Mouse (Mus musculus) liver, embryonic 13.5 days (tissue): Measurements from ENCODE around the gene Sox8. TPM values are rescaled to one million over a fixed set of nuclear protein-coding genes. Genes with fewer than 3 reads are reported as not detected.
A peak's percentile ranks its signal among the peaks of the same experiment; 100 is the strongest.

ENCODE experiments used
- ATAC-seq: fragments of 200-750 bp; cut with Nextera tagmentation; 2 replicates; pipeline ENCODE4 v1.8.0; 2017; ENCODE audit warnings: low read depth, mild to moderate bottlenecking, moderate number of reproducible peaks, moderate library complexity
- DNase-seq: peaks from one replicate; pipeline ENCODE4 v3.0.0; 2022
- H3K27ac ChIP-seq: fragments of 300-500 bp; sonication (generic); 2 replicates; pipeline ENCODE4 v1.5.1; 2015; ENCODE audit warnings: moderate library complexity, mild to moderate bottlenecking, inconsistent platforms
- H3K27me3 ChIP-seq: fragments of 300-500 bp; sonication (generic); 2 replicates; pipeline ENCODE4 v1.6.1; 2015; ENCODE audit warnings: mild to moderate bottlenecking, inconsistent platforms
- H3K36me3 ChIP-seq: fragments of 300-500 bp; sonication (generic); 2 replicates; pipeline ENCODE4 v1.6.1; 2015; ENCODE audit warnings: mild to moderate bottlenecking, inconsistent platforms
- H3K4me1 ChIP-seq: fragments of 300-500 bp; sonication (generic); replicated peaks from 2 replicates; pipeline ENCODE4 v1.6.1; 2015; ENCODE audit warnings: inconsistent platforms
- H3K4me2 ChIP-seq: fragments of 300-500 bp; sonication (generic); 2 replicates; pipeline ENCODE4 v1.6.1; 2015; ENCODE audit warnings: inconsistent platforms, mild to moderate bottlenecking, moderate library complexity
- H3K4me3 ChIP-seq: fragments of 300-500 bp; sonication (generic); replicated peaks from 2 replicates; pipeline ENCODE4 v1.5.1; 2015; ENCODE audit warnings: mild to moderate bottlenecking, inconsistent platforms
- H3K9ac ChIP-seq: fragments of 300-500 bp; sonication (generic); 2 replicates; pipeline ENCODE4 v1.6.1; 2015; ENCODE audit warnings: mild to moderate bottlenecking, inconsistent platforms
- H3K9me3 ChIP-seq: fragments of 300-500 bp; sonication (generic); replicated peaks from 2 replicates; pipeline ENCODE4 v1.6.1; 2016; ENCODE audit warnings: inconsistent platforms
- WGBS: fragments of 180-500 bp; shearing (Covaris S2); methylation state at CpG from one replicate; pipeline ENCODE4 v1.1.7; 2015; ENCODE audit not compliant: insufficient replicate concordance; 5-methylcytosine and 5-hydroxymethylcytosine counted together
- polyA plus RNA-seq: library from polyadenylated mRNA; unstranded; fragments of >200 nt; fragmentation: Nextera tagmentation; extraction: Ambion mirVana; gene quantifications from 2 replicates; pipeline ENCODE4 v1.2.1, GENCODE M21; 2015

Gene Sox8
- polyA plus RNA-seq, result 0.28 and 0.29 TPM in 2 replicates

DNA sequence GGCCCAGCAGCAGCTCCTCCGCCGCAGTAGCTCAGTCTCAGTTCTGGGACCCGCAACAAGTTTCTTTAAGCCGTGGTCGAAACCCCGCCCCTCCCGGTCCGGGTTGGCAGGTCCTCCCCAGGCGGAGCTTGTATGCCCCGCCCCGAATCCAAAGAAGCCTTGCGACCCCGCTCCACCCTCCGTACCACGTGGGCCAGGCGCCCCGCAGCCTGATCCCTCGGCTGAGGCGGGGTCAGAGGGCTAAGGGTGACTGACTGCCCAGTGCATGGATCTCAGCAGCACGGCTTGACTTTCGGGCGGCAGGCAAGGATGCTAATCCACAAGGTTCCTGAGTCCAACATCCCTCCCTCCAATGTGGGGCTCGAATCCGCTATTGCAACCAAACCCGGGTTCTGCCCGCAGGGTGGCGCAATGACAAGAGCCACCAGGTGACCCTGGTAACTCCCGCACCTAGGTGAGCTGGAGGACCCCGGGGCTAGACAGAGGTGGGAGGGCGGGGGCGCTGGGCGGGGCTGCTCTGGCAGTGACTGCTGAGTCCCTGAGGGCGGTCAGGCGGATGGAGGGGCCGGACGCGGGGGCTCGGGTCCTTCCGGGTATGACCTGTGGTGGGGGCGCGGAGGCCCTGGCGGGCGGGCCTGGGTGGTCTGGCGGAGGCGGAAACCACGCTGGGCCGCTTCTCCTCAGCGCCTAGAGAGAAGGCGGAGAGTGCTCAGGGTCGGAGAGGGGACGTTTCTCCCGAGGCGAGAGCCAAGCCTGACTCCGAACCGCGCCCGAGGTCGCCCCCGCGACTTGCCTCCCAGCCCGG, at the start of gene Sox8:
TSS of gene Sox8 (minus strand) at position 39 of the 805 bp plus-strand sequence.
- Histone ChIP-seq H3K9me3 (no peaks in the 10 kb centered on the region), H3K27ac (no peak within 1 kb of the TSS), H3K4me3 (peak within 1 kb of the TSS; percentile 48), H3K27me3 (peaks cover 83% of the 10 kb centered on the region), H3K36me3 (no peaks in the 10 kb centered on the region), H3K9ac (0 out of 2 replicates have a peak within 1 kb of the TSS, but pooled peaks have one; percentile 39), H3K4me2 (peak within 1 kb of the TSS; percentile 70), H3K4me1 (peaks cover 15% of the 10 kb centered on the region; the same call in 1 of the 2 replicates)
- WGBS, result under 1% methylated on average over 61 of the region's 61 CpGs
- peak; percentile 68 for ATAC-seq
- peak; percentile 62 for DNase-seq

DNA sequence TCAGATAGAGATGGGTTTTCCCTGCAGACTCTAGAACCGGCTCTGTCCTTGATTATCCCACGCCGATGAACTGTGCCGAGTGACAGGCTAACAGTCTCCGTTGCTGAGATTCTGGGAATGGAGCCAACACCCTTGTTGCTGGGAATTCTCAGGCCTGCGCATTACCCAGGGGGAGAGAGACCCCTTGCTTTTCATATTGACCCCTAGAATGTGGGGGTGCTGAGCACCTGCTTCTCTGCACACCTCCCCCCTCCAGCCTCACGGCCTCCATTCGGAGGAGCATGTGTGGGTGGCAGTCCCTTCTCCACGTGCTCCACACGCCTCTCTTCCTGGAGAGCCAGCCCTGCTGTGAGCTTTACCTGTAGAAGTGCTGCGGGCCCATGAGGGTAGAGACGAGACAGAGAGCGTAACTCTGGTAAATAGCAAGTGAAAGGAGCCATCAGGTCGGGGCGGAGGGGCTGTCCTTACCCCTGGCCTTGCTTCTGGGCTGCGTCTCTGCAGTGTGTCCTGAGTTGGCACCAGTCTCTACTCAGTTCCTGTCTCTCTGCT, 48.1 kb upstream of the Sox8 start:
- no peak for DNase-seq
- no peaks in the 10 kb centered on the region for H3K27me3 ChIP-seq
- H3K4me3 ChIP-seq, result no peak overlapping the region
- no peak for ATAC-seq
- no peak overlapping the region for H3K4me2 ChIP-seq
- H3K4me1 ChIP-seq, result no peaks in the 10 kb centered on the region
- no peak overlapping the region for H3K27ac ChIP-seq
- H3K9me3 ChIP-seq, result no peaks in the 10 kb centered on the region
- no peak overlapping the region for H3K9ac ChIP-seq
- 80% methylated on average over 16 of the region's 16 CpGs for WGBS
- peaks cover 5% of the 10 kb centered on the region; the same call in 1 of the 2 replicates for H3K36me3 ChIP-seq

DNA sequence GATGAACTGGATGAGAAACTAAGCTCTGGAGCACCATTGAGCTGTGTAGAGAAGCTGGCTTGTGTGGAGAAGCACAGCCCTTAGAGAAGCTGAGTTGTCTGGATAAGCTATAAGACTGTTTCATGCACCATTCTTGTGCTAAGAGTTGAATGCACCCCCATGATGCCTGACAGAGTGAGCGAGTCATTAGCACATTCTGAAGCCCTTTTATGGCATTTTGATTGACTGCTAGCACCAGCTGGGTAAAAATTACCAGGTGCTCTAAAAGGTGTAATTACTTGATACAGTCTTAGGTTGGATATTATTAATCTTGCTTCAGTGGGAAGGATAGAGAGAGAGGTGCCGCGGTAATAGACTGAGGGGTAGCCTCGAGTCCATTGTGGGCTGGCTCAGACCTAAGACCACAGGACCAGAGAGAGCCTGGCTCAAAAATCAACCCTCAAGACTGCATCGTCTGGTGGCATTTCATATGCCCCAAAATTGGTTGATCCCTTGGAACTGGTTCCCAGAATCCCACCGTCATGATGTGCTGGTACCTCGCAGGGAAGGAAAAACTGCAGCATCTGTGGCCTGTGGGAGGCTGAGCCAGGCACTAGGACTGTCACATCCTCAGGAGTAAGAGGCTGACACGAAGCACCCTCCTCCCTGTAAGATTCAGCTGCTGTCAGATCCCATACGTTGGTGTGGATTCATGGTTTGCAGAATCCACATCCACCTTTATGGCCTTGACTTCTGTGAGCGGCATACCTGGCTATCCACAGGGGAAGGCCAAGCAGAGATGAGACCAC, 44.4 kb upstream of the Sox8 start:
- no peaks in the 10 kb centered on the region for H3K27me3 ChIP-seq
- H3K4me1 ChIP-seq, result no peaks in the 10 kb centered on the region
- no peak overlapping the region for H3K9ac ChIP-seq
- DNase-seq, result no peak
- no peak for ATAC-seq
- WGBS, result 76% methylated on average over 10 of the region's 10 CpGs
- H3K36me3 ChIP-seq, result peaks cover 6% of the 10 kb centered on the region; the same call in 1 of the 2 replicates
- H3K4me2 ChIP-seq, result no peak overlapping the region
- H3K4me3 ChIP-seq, result no peak overlapping the region
- H3K27ac ChIP-seq, result no peak overlapping the region
- H3K9me3 ChIP-seq, result no peaks in the 10 kb centered on the region

DNA sequence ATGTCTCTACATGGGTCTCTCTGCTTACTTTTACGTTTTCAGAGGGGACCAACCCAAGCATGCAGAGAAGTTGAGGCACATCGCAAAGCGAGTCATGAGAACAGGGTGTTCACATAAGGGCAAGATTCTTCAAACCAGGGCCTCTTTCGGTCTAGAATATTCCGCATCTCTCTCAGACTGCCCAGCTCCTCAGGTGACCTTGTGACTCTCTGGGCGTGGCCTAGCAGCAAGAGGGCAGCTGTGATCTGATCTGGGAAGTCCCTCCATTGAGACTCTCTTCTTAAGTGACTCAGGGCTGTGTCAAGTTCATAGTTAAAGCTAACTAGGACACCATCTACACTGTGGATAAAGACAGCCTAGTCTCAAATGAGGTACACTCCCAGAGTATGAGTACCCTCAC, 42.8 kb upstream of the Sox8 start:
- Histone ChIP-seq H3K4me1 (no peaks in the 10 kb centered on the region), H3K36me3 (peaks cover 6% of the 10 kb centered on the region; the same call in 1 of the 2 replicates), H3K9me3 (no peaks in the 10 kb centered on the region), H3K4me2 (no peak overlapping the region), H3K27me3 (no peaks in the 10 kb centered on the region), H3K9ac (no peak overlapping the region), H3K27ac (no peak overlapping the region), H3K4me3 (no peak overlapping the region)
- DNase-seq, result no peak
- 81% methylated on average over 6 of the region's 6 CpGs for WGBS
- no peak for ATAC-seq

DNA sequence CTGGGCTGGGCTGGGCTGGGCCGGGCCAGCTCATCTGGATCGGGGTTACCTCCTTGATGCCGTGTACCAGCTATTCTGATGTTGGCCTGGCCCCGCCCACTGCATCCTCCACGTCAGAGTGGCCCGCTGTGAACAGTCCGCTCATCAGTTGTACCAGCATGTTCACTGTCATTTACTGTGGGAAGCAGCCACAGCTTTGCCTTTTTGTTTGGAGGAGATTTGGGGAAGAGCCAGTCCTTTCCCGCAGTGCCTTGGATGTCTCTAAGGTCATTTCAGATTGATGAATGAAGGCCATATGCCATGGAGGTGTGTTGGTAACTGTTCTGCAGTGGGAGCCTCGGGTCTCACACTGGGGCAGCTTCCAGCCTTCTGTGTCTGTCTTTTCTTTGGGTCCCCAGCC, 42.1 kb upstream of the Sox8 start:
- ATAC-seq (no peak), DNase-seq (no peak)
- WGBS, result 74% methylated on average over 9 of the region's 9 CpGs
- Histone ChIP-seq H3K4me1 (no peaks in the 10 kb centered on the region), H3K36me3 (peaks cover 6% of the 10 kb centered on the region; the same call in 1 of the 2 replicates), H3K4me3 (no peak overlapping the region), H3K9me3 (no peaks in the 10 kb centered on the region), H3K9ac (no peak overlapping the region), H3K27ac (no peak overlapping the region), H3K27me3 (no peaks in the 10 kb centered on the region), H3K4me2 (no peak overlapping the region)

DNA sequence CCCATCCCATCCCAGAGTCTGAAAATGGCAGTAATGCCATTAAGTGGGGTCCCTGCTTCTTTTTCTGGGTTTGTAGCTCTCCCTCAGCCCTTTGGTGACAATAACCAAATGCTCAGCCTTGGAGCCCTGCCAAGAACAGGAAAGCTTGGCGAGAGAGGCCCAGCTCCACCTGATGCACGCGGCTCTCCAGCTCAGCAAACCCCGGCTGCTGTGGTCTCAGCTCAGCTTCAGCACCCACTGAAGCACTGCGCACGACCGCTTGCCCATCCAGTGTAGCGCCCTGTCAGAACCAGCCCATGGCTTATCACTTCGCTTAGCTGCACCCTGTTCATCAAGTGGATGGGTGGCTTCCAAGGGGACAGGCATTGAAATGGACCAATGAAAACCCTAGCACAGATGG, 39.7 kb upstream of the Sox8 start:
- DNase-seq (no peak), ATAC-seq (no peak)
- H3K4me2 ChIP-seq, result no peak overlapping the region
- H3K27me3 ChIP-seq, result no peaks in the 10 kb centered on the region
- no peak overlapping the region for H3K9ac ChIP-seq
- no peaks in the 10 kb centered on the region for H3K9me3 ChIP-seq
- H3K27ac ChIP-seq, result no peak overlapping the region
- no peak overlapping the region for H3K4me3 ChIP-seq
- H3K36me3 ChIP-seq, result peaks cover 6% of the 10 kb centered on the region; the same call in 1 of the 2 replicates
- 64% methylated on average over 9 of the region's 9 CpGs for WGBS
- no peaks in the 10 kb centered on the region for H3K4me1 ChIP-seq

DNA sequence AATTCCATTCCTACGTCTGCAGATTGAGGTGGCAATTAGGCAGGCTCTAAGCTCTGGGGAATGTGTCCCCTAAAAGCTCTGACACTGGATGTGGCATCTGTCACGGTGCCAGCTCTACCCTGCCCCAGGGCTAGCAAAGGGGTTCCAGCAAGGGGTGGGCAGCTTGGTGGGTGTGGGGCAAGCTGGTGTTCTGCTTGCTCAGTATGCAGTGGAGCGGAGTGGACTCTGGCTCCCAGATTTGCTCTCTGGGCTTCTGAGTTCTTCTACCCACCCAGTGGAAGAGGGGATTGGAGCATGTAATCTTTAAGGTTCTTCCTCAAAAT, 39.0 kb upstream of the Sox8 start:
- DNase-seq (no peak), ATAC-seq (no peak)
- Histone ChIP-seq H3K9me3 (no peaks in the 10 kb centered on the region), H3K4me2 (no peak overlapping the region), H3K9ac (no peak overlapping the region), H3K4me1 (no peaks in the 10 kb centered on the region), H3K36me3 (peaks cover 6% of the 10 kb centered on the region; the same call in 1 of the 2 replicates), H3K27ac (no peak overlapping the region), H3K4me3 (no peak overlapping the region), H3K27me3 (no peaks in the 10 kb centered on the region)
- 60% methylated on average over 3 of the region's 3 CpGs for WGBS

DNA sequence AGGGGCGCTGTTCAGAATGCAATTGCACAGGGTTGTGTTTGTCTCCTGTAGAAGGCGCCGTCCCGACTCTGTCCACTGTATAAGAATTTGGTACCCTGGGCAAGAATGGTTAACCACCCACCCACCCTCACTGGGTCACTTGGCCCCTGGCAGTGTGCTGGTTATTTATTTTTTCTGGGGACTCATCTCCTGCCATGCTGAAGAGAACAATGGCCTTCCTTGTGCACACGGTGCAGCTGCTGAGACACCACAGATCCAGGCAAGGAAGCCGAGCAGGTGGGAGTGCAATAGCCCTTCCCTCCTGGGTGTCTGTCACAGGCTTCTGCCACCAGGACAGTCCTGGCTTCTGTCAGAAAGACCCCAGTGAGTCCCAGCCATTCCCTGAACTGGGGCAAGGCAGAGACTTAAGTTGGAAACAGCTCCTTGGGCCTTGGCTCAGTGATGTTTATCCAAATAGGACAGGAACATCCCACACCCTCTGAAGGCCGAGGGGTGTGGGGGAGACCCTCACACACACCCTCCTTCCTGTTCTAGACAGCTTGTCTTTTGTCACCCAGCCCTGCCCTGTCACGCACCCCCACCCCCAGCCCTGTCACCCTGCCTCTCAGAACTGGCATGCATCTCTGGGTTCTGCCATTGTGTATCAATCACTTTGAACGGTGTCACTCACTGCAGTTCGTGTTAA, 38.5 kb upstream of the Sox8 start:
- Histone ChIP-seq H3K27ac (no peak overlapping the region), H3K4me2 (no peak overlapping the region)
- ATAC-seq, result no peak

DNA sequence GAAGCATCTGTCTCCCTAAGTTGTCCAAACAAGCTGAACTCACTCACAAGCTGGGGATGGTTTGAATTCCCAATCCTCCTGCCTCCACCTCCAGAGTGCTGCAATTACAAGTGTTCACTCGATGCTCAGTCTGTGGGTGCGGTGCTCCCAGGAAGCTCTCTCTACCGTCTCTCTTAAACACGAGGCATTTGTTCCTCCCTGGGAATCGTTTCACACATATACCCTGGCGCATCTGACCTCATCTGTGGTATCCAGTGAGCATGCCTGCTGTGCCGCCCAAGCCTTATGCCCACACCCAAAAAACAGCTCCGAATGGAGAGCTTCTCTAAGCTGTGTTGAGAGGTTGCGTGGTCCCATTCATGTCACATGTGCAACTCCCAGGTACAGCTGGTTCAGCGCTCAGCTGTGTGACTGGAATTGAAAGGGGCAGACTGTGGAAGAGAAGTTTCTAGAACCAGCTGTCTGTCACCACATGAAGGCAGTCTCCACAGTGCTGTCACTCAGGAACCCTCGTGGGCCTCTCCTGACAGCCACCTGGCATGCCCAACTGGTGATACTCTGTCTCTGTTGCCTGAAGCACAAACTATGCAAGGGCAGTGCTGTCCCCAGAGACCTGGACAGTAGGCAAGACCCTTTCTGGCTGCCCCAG, 37.8 kb upstream of the Sox8 start:
- Histone ChIP-seq H3K4me3 (no peak overlapping the region), H3K9ac (no peak overlapping the region), H3K27me3 (no peaks in the 10 kb centered on the region), H3K9me3 (no peaks in the 10 kb centered on the region), H3K4me1 (peaks cover 7% of the 10 kb centered on the region; the same call in 1 of the 2 replicates), H3K4me2 (no peak overlapping the region), H3K27ac (no peak overlapping the region), H3K36me3 (no peaks in the 10 kb centered on the region)
- ATAC-seq (no peak), DNase-seq (no peak)
- 79% methylated on average over 11 of the region's 11 CpGs for WGBS

More for the DNA sequence above, 38.5 kb upstream of the Sox8 start:
- peaks cover 5% of the 10 kb centered on the region; the same call in 1 of the 2 replicates for H3K36me3 ChIP-seq
- peaks cover 3% of the 10 kb centered on the region; the same call in 1 of the 2 replicates for H3K4me1 ChIP-seq
- 69% methylated on average over 10 of the region's 10 CpGs for WGBS
- no peak overlapping the region for H3K9ac ChIP-seq
- no peak for DNase-seq
- no peaks in the 10 kb centered on the region for H3K9me3 ChIP-seq
- no peak overlapping the region for H3K4me3 ChIP-seq
- H3K27me3 ChIP-seq, result no peaks in the 10 kb centered on the region

DNA sequence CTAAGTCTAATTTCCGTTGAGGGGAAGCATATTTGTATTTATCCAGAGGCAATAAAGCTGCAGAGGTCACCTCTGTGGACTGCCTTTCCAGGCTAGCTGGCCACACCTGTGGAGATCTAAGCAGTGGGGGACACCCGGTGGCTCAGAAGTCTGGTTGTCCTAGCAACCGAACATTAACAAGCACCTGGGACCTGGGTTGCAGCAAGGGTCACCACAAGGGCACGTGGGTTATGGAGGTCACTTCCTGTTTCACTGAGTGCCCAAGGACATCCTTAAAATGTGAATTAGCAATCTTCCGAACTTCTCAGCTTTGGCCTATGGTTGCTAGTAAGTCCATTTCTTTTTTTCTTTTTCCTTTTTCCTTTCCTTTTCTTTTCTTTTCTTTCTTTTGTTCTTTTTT, 33.7 kb upstream of the Sox8 start:
- Histone ChIP-seq H3K9me3 (no peaks in the 10 kb centered on the region), H3K27ac (no peak overlapping the region), H3K36me3 (no peaks in the 10 kb centered on the region), H3K4me2 (no peak overlapping the region), H3K4me1 (peaks cover 7% of the 10 kb centered on the region; the same call in 1 of the 2 replicates), H3K9ac (no peak overlapping the region), H3K4me3 (no peak overlapping the region), H3K27me3 (no peaks in the 10 kb centered on the region)
- DNase-seq (no peak), ATAC-seq (no peak)
- WGBS, result 44% methylated on average over 5 of the region's 5 CpGs
